Mouse (Mus musculus): ENCODE data around the gene Krt34. TPM values are rescaled to one million over a fixed set of nuclear protein-coding genes. Genes with fewer than 3 reads are reported as not detected.

The Krt34 gene
- not detected for total RNA-seq (2021)

DNA sequence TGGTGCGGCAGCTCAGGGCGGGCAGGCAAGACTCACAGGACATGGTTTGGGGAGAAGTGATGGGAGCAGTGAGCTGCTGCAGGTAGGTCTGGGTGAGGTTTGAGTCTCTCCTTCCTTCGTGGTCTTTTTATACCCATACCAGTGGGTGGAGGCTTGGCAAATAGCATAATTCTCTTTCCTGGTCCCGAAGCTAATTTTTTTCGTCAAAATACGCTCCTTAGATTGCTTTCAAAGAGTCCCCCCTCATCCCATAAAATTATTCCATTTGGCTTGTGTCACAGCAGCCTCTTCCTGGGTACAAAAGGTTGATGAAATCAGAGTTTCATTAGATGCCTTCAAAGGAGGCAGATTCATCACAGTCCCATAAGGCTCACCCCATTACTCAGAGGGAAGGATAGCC, at the start of gene Krt34:
Krt34 (minus strand) TSS at position 101 of the 400 bp plus-strand sequence.
- no peak for DNase-seq

- no peak for DNase-seq
These were observed 47.1 kb upstream of the Krt34 start for GRCm38 (mm10) chr11:100088378-100089025.

GRCm38 (mm10) chr11:100087861-100088260, 46.5 kb upstream of the Krt34 start, which contains the start of gene Krt32:
Gene Krt32 (minus strand): TSS chr11:100088226.
- DNase-seq = no peak

DNA sequence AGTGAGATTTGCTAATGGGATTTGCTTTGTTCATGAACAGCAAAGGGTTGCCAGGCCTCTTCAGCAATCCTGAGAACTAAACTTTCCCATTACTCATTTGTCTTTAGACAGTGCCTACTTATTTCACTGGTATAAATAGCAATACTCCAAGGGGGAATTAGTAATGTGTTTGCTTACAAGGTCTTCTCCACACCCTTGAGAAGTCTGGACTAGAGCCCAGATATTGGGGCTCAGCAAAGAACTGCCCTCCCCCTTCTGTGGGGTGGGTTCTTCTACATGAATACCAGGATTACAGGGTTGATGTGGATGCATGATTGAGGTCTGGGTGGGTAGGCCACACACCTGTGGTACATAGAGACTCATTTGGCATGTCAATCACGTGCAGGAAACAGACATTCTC, 32.5 kb upstream of the Krt34 start:
- no peak for DNase-seq

- no peak for DNase-seq
These were observed 26.1 kb upstream of the Krt34 start for GRCm38 (mm10) chr11:100067293-100068036.

DNA sequence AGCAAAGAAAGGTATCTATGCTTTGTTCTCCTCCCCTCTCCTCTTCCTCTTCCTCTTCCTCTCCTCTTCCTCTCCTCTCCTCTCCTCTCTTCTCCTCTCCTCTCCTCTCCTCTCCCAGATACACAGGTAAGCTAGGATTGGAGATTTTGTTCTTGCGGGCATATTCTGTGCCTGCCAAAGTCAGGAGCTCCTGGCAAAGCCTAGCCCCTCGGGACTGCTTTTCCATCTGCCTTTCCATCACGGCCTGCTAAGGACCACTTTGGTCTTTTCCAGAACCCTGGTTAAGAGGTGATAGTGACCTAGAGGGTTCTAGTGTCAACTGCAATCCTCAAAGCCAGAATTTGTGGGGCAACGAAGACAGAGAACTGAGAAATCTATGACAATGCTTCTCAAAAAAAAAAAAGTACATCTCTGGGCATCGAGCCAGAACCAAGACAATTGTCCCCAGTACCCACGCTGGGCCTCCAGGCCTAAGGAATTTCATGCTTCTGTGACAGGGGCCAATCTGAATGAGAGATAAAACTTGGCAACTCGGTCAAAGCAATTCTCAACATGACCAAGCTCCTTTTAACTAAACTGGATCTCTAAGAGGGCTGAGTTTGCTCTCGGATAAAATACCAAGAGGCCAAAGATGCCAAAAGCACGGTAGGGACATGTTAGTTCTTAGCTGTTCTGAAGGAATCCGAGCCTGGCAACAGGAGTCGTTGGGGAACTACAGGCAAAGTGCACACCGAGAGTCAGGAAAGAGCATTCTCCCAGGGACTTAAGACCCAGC, 25.1 kb upstream of the Krt34 start:
- no peak for DNase-seq

- no peak for DNase-seq
These were observed 17.5 kb upstream of the Krt34 start for GRCm38 (mm10) chr11:100058875-100059274.

- no peak for DNase-seq
These were observed 14.6 kb upstream of the Krt34 start for GRCm38 (mm10) chr11:100055686-100056655.

- DNase-seq = no peak
These were observed 9.1 kb upstream of the Krt34 start, which contains the start of gene Krt31 for GRCm38 (mm10) chr11:100050451-100050850. Gene Krt31 (minus strand): TSS chr11:100050551.

DNA sequence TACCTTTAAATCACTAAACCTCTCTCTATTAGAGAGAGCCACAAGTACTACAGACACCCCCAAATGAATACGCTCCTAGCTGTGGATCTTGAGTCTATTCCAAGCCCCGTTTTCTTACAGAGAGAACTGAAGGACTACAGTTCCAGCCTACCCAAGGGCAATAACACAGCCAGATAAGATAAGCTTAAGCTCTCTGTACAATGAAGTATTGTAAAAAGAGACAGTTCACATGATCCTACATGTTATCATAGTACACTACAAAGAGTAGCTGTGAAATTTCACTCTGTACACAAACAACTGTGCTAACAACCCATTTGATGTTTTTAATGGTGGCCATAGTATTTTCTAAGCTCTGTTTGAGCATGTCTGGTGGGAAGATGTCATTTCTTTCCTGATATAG, 5.8 kb upstream of the Krt34 start:
- no peak for DNase-seq

- DNase-seq = no peak
These were observed 5.0 kb upstream of the Krt34 start for GRCm38 (mm10) chr11:100046303-100046866.

- no peak for DNase-seq
These were observed 11.6 kb downstream of the Krt34 start, which contains the start of gene Krt33b for GRCm38 (mm10) chr11:100029768-100030167. Gene Krt33b (minus strand): TSS chr11:100029868.

DNA sequence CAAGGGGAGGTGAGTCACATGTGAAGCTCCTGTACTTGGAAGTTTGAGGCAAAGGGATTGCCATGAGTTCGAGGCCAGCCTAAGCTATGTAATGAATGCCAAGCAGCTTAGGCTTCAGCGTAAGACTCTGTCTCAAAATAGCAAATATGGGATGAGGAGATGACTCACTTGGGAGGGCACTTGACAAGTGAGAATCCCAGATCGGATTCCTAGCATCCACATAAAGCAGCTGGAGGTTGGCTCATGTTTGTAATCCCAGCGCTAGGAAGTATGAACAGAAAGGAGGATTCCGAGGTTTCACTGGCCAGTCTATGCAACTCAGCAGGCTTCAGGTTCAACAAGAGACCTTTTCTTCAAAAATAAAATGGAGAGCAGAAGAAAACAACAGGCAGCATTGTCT, 19.9 kb downstream of the Krt34 start:
- no peak for DNase-seq

DNA sequence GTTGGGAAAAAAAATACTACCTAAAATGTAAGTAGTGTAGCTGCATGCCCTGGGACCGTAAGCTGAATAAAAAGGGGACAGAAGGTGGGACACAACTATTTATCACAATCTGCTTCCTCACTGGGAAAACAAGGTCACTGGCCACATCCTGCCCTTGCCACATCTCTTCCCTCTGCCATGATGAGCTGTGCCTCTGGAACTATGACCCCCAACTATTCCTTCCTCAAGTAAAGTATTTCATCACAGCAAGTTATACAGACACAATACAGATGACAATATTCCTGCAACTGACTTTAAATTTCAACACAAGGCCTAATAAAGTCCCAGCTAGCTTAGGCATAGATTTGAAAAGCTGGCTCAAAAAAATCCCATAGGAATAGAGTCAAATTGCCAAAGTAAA, 21.9 kb downstream of the Krt34 start:
- DNase-seq = no peak

- DNase-seq = no peak
These were observed 25.2 kb downstream of the Krt34 start, which contains the start of gene Krt33a for GRCm38 (mm10) chr11:100016112-100016511. Gene Krt33a (minus strand): TSS chr11:100016212.

- DNase-seq = no peak
These were observed 27.6 kb downstream of the Krt34 start for GRCm38 (mm10) chr11:100013691-100014171.

- no peak for DNase-seq
These were observed 30.7 kb downstream of the Krt34 start for GRCm38 (mm10) chr11:100010682-100011081.

DNA sequence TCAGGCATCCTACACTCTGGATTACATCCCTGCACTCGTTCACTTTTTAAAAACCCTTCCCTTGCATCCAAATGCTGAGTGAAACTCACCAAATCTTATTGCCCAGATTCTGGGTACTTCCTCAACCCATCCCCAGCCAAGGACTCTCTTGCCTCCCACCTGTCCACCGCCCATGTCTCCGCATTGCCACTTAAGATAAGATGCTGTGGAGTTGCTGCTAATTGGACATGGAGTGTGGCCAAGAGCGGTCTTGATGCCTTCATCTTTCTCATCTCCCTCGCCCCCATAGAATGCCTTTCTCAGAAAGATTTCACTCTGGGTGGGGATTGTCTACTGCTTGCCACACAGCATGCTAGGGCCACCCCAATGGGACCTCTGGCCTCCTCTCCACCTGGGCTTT, 33.0 kb downstream of the Krt34 start:
- no peak for DNase-seq

DNA sequence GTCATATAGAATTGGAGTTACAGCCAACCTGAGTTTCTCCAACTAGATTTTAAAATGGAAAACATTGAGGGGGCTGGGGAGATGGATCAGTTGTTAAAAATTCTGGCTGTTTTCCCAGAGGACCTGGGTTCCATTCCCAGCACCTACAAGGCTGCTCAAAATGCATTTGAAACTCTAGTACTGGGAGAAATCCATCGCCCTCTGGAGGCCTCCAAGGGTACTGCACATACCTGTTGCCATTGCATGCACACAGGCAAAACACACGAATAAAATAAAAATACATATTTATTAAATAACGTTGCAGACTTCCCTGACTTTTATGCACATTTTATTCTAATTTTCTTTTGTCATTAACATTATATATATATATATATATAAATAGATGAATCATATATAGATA, 34.7 kb downstream of the Krt34 start:
- no peak for DNase-seq

GRCm38 (mm10) chr11:100005905-100006304, 35.4 kb downstream of the Krt34 start:
- DNase-seq = no peak

- DNase-seq = peak; percentile 41 to 51
These were observed 36.5 kb downstream of the Krt34 start for GRCm38 (mm10) chr11:100004846-100005245.

Data from layer of hippocampus, postnatal 36 days (tissue).